Mouse (Mus musculus) retina, postnatal 7 days (tissue): Measurements from ENCODE around the gene Trp53rkb.

Experiments
- DNase-seq: peaks from one replicate; pipeline ENCODE4 v3.0.0-alpha.2; 2012; ENCODE audit warnings: low read depth, low spot score

The Trp53rkb gene

DNA sequence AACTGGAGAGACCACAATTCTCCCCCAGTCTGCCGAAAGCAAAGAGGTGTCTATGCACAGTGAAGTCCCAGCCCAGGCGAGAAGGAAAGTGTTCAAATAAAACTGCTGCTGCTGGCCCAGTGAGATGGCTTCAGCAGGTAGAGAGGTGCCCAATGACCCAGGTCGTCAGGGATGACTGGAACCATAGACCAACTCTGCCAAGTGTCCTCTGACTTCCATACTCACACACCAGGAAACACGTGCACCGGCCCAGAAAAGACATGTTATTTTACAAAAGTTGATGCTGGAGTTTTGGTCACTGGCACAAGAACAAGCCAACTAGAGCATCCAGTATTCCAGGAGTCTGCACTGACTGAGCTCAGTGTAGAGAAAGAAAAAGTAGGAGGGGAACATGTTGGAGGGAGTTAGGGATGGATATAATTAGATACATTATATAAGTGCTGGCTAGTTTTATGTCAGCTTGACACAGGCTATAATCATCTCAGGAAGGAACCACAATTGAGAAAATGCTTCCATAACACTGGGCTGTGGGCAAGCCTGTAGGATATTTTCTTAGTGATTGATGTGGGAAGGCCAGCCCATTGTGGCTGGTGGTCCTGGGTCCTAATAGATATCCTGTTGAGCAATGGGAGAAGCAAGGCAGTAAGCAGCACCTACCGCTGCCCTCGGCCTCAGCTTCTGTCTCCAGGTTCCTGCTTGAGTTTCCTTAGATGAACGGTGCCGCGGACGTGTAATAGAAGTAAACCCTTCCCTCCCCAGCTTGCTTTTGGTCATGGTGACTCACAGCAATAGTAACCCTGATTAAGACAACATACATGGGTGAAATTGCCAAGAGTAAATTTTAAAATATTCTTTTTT, 7.5 kb downstream of the Trp53rkb start:
- DNase-seq: no peak

DNA sequence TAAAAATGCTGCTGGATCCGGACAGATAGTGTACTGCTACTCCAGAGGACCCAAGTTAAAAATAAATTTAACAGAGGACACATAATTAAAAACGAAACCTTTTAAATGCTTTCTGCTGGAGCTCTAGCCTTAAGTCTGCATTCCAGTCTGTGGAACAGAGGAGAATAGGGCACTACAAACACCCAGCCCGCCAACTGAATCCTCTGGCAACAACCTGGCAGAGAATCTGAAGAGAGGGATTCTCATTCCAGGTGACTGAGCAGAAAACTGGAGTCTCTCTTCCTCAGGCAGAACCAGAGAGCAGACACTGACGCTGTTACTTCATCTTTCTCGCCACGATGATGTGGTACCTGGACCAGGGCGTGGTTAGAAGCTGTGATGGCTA, 8.1 kb downstream of the Trp53rkb start:
- DNase-seq: no peak

DNA sequence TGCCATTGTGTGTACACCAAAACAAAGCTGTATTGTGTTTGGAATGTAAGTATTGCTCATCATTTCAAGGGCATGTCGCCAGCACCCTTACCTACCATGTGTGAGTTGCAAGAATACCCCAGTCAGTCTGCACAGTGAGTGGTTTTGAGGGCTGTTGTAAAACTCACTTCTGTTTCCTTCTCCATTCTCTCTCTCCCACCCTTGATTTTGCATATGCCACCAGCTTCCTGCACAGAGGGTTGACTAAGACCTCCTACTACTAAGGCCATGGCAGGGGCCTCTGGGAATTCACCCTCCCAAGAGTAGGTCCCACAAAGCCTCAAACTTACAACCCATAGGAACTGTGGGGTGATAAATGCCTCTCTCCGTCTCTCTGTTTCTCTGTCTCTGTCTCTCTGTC, 9.1 kb downstream of the Trp53rkb start:
- no peak for DNase-seq

DNA sequence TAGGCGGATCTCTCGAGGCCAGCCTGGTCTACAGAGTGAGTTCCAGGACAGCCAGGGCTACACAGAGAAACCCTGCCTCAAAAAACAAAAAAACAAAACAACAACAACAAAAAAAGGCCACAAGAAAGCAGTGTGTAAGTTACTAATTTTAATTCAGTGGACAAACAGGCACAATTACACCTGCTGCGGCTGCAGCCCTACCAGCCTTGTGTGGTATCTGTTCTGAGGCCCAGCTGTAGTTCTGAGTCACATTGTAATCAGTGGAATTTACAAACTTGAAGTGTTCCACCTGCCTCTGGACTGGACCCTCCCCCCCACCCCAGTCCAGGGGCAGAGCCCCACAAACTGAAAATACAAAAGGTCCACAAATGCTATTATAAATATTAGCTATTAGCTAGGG, 11.0 kb downstream of the Trp53rkb start:
- no peak for DNase-seq

DNA sequence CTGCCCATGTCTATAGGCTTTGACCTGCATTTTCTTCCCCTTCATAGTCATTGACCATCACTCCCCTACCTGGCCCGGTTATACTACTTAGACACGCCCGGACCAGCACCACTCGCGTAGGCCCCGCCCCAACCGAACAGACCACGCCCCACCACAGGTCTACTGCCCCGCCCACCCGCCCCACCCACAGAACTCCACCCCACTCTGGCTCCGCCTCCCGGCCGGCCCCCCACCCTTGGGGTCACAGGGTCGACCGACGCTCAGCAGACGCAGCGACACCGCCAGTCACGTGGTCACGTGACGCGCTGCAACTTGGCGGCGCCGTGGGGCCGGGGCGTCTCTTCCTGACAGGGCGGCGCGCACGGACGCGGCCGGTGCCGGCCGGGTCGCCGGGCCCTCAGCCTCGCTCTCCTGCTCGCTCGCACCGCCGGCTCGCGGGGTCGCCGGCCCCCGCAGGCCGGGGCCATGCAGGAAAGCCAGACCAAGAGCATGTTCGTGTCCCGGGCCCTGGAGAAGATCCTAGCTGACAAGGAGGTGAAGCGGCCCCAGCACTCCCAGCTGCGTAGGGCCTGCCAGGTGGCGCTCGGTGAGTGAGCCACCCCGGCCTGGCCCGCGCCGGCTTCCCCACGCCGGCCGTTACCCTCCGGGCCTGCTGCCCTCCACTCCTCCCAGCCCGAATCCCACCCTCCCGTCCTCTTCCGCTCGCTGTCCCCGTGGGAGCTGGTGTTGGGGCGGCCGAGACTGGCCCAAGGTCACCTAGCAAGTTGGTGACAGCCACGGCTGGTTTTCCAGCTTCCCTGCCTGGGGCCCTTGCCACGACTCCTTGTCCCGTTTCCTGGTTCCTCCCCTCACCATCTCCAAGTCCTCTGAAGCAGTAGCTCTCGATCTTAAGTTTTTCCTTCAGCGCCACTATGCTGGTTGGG, 13.2 kb downstream of the Trp53rkb start, which contains the start of gene Arfgef2:
Gene Arfgef2, plus strand, starts transcription at position 339 of the 923 bp plus-strand sequence.
- peak; percentile 84 for DNase-seq

DNA sequence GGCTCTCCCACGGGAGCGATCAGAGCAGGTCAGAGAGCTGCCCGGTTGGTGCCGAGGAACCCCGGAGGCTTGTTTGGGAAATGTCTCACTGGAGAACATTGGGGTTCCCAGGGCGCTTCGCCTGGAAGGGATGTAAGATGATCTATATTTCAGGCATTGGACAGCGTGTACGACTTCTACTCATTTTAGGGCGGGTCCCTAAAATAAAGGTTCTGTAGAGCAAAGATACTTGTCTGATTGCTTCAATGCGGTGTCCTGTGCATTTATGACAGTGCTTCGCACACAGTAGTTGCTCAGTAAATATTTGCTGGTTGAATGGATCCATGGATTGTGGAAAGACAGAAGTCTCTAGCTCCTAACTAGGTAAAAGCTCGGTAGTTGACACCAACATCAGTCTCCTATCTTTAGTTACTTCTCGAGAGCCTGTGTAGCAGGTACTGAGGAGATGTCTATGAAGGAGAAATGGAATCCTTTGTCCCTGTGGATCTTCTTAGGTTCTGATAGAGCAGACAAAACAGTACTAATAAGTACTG, 13.9 kb downstream of the Trp53rkb start:
- DNase-seq: no peak

DNA sequence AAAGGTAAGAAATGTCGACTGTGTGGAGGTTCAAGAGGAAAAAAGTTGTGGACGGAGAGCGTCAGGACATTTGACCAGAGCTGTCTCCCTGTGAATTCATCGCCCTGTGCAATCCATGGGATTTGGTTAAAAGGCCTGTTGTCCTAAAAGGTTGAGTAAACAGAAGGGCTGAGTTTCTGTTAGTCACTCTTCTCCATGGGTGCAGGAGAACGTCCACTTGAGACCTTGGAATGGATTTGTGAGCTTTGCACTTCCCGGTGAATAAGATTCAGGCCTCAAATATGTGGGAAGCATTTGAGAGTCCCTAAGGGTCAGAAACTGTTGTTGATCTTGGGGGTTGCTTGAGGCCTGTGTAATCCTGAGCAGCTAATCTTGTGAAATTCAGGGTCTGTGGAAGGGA, 14.5 kb downstream of the Trp53rkb start:
- DNase-seq: no peak

DNA sequence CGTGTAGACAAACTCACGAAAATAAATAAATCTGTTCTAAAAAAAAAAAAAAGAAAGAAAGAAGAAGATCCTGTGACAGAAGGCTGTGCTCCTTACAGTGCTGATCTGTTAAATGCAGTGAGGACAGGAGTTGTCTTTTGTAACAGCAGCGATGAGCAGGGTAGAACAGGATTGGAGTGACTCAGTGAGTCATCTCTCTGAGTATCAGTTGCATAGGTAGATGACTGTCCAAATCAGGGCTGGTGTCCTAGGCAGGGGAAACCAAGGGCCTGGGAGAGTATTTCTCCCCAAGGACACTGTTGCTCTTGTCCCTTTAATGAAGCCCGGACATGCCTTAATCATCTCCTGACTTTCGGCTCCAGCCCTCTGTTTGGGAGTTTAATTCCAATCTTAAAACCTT, 17.2 kb downstream of the Trp53rkb start:
- DNase-seq: no peak

DNA sequence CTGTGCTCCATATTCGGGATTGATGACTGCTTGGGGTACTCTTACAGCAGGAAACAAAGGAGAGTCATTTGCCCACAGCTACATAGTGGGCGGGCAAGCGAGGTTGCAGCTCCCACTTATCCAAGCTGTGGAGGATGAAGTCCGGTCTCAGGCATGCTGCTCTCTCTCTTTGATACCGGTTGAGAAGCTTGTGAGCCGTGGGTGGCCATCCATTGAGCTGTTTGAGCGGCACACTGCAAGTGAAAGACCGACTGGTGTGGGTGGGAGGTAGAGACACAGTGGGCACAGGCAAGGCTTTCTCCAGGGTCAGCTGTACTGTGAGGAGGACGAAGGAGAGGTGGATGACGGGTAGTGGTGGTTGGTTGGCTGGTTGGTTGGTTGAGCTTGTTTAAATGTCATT, 18.5 kb downstream of the Trp53rkb start:
- no peak for DNase-seq

DNA sequence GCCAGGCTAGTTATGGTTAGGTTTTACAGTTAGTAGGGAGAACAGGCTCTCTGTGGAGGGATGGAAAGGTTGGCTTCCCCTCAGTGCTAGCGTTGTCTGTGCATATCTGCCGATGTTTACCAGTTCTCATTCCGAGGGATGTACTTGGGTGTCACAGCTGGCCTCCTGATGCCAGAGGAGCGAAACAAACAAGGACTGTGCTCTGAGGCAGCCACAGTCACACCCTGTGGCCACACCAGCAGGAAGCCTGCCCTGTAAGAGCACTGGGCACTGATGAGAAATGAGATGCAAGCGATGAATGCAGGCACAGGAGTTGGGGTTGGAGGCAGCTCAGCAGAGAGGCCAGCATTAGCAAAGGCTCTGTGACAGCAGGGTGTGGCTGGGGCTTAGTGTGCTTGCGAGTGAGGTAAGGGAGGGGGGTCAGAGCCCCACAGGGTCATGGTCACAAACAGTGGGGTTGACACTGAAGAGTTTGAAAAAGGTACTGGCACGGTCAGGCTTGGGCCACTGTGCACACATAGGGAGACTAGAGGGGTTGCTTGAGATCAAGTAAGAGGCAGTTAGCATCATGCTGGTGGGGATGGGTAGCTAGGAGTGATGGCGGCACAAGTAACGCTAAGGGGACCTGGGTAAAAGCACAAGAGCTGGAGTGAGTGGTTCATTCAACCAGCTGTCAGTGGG, 26.3 kb downstream of the Trp53rkb start:
- no peak for DNase-seq

DNA sequence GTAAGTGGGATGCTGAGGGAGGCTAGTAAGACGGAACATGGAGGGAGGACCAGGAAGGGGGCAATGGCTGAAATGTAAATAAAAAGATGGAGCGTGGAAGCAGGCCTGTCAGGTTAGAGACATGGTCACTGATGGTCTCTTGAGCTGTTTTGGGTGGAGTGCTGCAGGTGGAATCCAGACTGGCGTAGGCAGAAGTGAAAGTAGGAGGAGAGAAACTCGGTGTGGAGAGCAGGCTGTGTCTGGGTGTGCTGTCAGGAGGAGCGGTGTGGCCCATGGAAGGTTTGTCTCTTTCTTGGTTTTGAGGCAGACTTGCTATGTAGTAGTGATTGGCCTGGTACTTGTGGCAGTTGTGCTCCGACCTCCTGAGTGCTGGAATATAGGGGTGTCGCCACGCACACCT, 27.5 kb downstream of the Trp53rkb start:
- no peak for DNase-seq

DNA sequence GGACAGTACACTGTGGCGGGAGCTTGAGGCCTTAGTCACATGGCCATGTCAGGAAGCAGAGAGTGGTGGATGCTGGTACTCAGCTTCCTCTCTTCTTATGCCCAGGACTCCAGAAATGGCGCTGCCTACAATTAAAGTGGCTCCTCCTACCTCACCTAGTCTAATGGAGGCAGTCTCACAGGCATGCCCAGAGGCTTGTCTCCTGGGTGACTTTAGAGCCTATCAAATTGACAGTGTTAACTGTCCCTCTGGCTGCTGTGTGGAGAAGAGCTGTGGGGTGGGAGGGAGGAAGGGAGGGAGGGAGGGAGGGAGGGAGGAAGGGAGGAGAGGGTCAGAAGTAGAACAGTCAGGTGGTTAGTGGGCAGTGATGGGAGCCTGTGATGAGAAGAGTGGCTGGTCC, 28.5 kb downstream of the Trp53rkb start:
- no peak for DNase-seq

DNA sequence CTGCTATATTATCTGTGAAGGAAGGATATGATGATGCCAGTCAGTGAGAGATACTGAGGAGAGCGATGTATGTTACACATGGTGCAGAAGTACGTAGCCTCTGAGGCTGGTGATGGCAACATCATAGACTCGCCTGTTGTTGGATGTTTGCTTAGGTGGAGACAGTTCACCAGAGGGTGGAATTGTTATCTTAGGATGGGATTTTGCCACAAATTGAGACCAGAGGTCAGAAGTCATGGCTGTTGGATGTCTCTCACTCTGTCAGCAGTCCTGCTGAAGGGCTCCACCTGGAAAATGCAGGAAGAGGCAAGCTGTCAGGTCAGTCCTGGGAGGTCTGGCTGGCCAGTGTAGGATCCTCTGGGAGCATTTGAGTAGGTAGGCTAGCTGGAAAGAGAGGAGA, 29.1 kb downstream of the Trp53rkb start:
- DNase-seq: no peak

DNA sequence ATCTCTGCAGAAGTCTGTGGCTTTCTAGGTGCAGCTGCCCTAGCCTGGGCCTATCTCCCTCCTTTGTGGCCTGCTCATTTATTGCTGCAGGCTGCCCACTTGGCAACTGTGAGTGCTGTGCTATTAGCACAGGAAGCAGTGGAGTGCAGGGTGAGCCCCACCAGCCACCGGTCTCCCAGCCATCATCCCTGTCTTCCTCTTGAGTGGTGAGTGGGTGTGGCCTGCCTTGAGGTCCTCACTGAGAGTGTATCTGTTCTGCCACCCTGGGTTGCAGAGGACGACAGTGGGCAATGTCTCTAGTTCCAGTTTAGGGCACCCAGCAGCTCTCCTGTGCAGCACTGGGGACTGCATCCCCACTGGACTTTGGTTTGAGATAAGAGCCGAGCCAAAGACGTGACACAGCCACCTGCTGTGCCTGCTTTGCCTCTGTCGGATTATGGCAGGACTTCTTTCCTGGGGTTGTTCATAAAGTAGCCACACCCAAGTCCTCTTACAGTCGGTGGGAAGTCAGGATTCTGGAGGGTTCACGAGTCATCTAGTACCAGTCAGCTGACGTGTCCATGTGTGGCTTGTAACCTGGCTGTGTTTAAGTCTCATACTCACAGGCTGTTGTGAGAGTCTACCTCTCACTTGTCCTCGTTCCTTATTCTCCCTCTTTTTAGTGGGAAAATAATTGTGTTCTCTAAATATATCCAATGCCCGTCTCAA, 29.9 kb downstream of the Trp53rkb start:
- no peak for DNase-seq

DNA sequence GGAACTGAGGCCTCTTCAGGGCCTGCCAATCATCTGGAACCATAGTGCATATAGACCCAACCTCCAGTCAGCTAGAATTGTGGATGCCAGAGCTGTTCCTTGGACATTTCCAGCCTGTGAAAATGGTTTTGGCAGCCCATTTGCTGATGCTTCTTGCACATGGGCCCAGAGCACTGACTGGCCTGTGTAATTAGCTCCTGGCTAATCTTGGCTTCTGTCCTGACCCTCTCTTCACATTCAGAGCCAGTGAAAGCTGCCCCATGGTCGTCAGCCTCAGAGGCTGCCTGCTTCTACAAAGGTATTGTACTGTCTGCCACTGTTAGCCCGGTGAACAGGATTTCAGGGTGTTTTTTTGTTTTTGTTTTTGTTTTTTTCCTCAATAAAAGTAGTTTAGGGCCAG, 30.6 kb downstream of the Trp53rkb start:
- no peak for DNase-seq

DNA sequence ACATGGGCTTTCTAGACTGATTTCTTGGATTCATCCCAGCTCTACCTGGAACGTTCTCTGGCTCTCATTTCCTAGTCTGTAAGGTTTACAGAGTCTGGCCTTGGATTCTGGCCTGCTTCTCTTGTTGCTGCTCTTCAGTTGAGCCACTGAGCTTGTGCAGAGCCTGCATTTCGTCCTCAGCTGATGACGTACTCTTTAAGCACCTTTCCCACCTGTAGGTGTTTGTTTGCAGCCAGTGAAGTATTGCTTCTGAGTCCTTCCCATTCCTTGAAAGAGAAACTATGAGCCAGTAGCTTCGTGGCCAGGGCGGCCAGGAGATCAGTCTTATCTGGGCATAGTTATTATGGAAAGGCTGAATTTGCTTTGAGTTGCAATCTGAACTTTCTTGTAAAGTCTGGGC, 32.1 kb downstream of the Trp53rkb start:
- no peak for DNase-seq

DNA sequence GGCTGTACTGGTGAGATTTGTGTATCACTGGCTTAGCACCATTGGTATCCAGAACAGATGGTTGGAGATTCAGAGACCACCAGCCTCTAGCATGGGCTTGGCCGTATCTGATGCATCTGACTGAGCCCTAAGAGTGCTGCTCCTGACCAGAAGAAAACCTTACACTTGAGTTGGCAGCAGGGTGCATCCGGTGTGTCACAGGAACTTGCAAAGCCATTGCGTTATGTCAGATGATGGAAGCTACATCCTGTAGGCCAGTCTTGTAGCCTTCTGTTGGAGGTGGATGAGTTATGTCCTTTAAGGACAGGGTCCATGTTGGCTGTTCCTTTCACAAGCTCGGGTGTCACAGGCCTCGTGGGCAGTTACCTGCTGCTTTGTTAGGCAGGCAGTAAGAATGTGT, 32.7 kb downstream of the Trp53rkb start:
- no peak for DNase-seq

DNA sequence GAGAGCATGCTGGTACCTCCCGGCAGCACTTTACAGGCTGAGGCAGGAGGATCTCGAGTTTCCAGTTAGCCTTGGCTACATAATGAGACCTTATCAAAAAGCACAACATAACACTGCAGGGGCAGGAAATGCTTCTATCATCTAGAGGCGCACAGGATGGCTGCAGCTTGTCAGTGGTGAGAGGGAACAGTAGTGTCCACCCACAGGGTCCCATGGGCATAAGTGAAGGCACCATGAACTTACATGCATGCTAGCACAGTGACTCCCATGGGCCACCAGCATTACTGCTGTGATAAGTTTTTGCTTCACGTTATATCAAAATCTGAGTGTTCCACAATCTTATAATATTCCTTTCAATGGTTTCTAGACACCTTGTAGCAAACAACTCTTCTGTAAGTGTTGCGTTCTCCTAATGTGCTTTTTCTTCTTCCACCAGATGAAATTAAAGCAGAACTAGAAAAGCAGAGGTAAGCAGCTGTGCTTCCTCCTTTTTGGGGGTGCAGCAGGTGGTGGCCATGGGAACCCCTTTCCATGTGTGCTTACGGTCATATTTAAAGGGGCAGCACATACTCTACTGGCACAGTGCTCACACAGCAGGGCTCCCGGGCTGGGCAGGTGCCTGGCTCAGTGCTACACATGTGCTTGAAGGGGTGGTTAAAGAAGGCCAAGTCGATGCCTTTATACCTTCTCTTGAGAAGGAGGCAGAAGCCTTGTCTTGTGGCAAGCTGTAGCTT, 34.3 kb downstream of the Trp53rkb start:
- DNase-seq: no peak

DNA sequence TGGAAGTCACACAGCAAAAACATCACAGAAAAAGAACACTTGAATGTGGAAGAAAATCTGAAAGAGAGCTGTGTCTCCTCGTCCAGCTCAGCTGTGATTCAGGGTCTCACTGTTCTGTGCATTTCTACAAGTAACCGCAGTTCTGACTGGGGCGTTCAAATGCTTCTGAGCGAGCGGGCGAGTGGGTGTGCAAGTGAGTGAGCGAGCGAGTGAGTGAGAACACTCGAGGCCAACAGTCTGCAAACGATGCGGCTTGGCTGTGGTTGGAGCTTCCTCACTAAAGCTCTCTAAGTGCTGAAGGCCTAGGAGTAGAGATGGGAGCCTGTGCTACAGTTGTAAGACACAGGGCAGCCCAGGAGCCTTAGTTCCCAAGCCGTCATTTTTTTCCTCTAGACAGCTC, 36.0 kb downstream of the Trp53rkb start:
- no peak for DNase-seq

DNA sequence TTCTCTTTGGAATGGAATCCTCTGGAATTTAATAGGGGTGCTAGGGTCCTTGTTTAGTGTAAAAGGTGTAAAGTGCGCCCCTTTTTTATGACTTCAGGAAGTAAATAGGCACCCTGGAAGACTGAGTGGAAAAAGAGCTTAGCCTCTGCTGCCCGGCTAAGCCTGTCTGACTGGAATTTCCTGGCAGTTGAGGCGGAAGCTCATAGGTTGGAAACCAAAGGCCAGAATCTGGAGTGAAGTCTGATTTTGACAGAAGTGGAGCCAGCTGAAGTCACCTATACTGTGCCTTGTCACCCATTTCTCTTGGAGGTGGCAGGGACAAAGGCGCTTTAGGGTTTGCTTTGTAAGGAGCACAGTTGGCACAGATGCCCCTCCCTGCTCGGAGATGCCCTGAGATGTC, 38.0 kb downstream of the Trp53rkb start:
- no peak for DNase-seq

DNA sequence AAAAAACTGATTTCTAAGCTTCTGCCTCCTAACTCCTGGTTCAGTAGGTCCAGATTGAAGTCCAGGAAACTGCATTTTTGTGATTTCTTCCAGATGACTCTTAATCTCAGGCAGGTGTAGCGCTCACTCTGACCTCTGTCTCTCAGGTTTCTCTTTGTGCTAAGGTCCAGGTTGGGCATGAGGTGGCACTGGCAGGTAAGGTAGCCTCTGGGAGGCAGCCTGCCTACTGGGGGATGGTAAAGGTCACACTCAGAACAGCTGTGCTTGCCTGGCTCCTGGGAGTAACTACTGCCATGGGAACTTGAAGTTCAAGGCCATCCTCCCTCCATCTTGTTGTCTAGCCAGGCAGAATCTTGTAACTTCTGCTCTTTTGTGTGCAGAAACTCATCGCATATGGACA, 41.8 kb downstream of the Trp53rkb start:
- no peak for DNase-seq
